Mouse (Mus musculus) liver, embryonic 13.5 days (tissue): ENCODE data around the gene Slc38a4. TPM values are rescaled to one million over a fixed set of nuclear protein-coding genes. Genes with fewer than 3 reads are reported as not detected.

Experiments used
- ATAC-seq: fragments of 200-750 bp; cut with Nextera tagmentation; 2 replicates; pipeline ENCODE4 v1.8.0; 2017; ENCODE audit warnings: low read depth, mild to moderate bottlenecking, moderate number of reproducible peaks, moderate library complexity
- DNase-seq: peaks from one replicate; pipeline ENCODE4 v3.0.0; 2022
- H3K27ac ChIP-seq: fragments of 300-500 bp; sonication (generic); 2 replicates; pipeline ENCODE4 v1.5.1; 2015; ENCODE audit warnings: moderate library complexity, mild to moderate bottlenecking, inconsistent platforms
- H3K27me3 ChIP-seq: fragments of 300-500 bp; sonication (generic); 2 replicates; pipeline ENCODE4 v1.6.1; 2015; ENCODE audit warnings: mild to moderate bottlenecking, inconsistent platforms
- H3K36me3 ChIP-seq: fragments of 300-500 bp; sonication (generic); 2 replicates; pipeline ENCODE4 v1.6.1; 2015; ENCODE audit warnings: mild to moderate bottlenecking, inconsistent platforms
- H3K4me1 ChIP-seq: fragments of 300-500 bp; sonication (generic); replicated peaks from 2 replicates; pipeline ENCODE4 v1.6.1; 2015; ENCODE audit warnings: inconsistent platforms
- H3K4me2 ChIP-seq: fragments of 300-500 bp; sonication (generic); 2 replicates; pipeline ENCODE4 v1.6.1; 2015; ENCODE audit warnings: inconsistent platforms, mild to moderate bottlenecking, moderate library complexity
- H3K4me3 ChIP-seq: fragments of 300-500 bp; sonication (generic); replicated peaks from 2 replicates; pipeline ENCODE4 v1.5.1; 2015; ENCODE audit warnings: mild to moderate bottlenecking, inconsistent platforms
- H3K9ac ChIP-seq: fragments of 300-500 bp; sonication (generic); 2 replicates; pipeline ENCODE4 v1.6.1; 2015; ENCODE audit warnings: mild to moderate bottlenecking, inconsistent platforms
- H3K9me3 ChIP-seq: fragments of 300-500 bp; sonication (generic); replicated peaks from 2 replicates; pipeline ENCODE4 v1.6.1; 2016; ENCODE audit warnings: inconsistent platforms
- WGBS: fragments of 180-500 bp; shearing (Covaris S2); methylation state at CpG from one replicate; pipeline ENCODE4 v1.1.7; 2015; ENCODE audit not compliant: insufficient replicate concordance; 5-methylcytosine and 5-hydroxymethylcytosine counted together
- polyA plus RNA-seq: library from polyadenylated mRNA; unstranded; fragments of >200 nt; fragmentation: Nextera tagmentation; extraction: Ambion mirVana; gene quantifications from 2 replicates; pipeline ENCODE4 v1.2.1, GENCODE M21; 2015

Gene Slc38a4
- polyA plus RNA-seq, 1 experiment from 2014 or later: 38.3 TPM

DNA sequence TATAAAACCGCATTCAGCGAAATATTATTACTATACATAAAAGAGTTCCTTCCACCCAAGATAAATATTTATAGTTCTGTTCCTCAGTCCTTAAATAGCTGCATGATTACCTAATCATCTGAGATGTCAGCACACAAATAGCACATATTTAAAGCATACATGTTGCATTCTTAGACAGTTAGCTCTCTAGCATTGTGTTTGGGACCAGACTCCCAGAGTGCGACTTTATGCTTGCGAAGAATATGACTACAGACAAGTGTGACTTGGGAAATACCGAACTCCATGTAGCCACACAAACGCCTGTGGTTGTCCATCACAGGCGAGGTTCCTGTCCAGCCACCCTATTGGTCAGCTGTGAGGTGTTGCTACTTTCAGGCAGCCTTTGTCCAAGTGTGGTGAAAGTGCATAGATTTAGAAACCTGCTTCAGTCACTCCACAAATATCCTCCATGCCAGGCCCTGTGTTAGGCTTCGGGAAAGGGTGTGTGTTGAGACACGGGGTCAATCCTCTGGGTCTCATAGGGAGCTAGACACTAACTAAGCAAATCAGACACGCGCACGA, 40.6 kb downstream of the Slc38a4 start:
- H3K36me3 ChIP-seq: no peaks in the 10 kb centered on the region
- no peaks in the 10 kb centered on the region for H3K9me3 ChIP-seq
- H3K4me2 ChIP-seq: no peak overlapping the region
- no peak overlapping the region for H3K27ac ChIP-seq
- no peak for DNase-seq
- H3K27me3 ChIP-seq: no peaks in the 10 kb centered on the region
- H3K4me1 ChIP-seq: no peaks in the 10 kb centered on the region; the same call in 1 of the 2 replicates
- ATAC-seq: no peak
- H3K9ac ChIP-seq: no peak overlapping the region
- WGBS: 85% methylated on average over 12 of the region's 12 CpGs
- H3K4me3 ChIP-seq: no peak overlapping the region

DNA sequence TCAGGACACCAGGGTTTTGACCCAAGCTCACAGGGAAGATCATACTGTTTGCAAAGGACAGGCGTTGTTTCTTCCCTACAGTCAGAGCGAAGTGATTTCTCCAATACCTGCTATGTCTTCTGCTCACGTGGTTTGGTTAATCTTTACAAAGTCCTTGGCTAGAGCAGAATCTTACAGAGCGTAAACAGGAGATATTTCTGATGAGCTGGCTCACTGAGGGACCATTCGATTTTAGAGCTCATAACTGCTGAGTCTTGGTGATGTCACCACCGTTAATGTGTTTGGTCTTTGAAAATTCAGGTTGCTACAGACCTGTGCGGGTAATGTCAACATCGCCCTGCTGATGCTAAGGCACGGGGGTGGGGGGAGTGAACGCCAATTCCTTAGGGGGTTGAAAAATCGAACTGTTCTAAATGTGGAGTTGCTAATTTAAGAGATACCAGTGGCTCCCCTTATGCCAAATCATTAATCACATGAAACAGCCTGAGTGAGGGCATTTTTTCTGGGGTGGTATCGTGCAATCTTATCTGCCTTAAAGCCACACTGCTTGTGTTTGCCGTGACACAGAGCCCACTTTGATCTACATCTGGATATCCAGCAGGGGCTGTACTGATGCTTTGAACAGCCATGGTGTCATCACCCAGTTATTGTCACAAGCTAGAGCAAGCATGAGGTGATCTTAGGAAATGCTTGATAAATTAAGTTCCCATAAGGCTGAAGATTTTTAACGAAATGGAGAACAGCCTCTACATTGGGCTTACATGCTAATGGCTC, 44.0 kb downstream of the Slc38a4 start:
- DNase-seq (no peak), ATAC-seq (no peak)
- H3K9ac ChIP-seq: no peak overlapping the region
- no peak overlapping the region for H3K27ac ChIP-seq
- WGBS: 56% methylated on average over 14 of the region's 14 CpGs
- no peaks in the 10 kb centered on the region for H3K9me3 ChIP-seq
- H3K27me3 ChIP-seq: no peaks in the 10 kb centered on the region
- no peak overlapping the region for H3K4me3 ChIP-seq
- H3K4me2 ChIP-seq: no peak overlapping the region
- H3K4me1 ChIP-seq: no peaks in the 10 kb centered on the region; the same call in 1 of the 2 replicates
- H3K36me3 ChIP-seq: peaks cover 6% of the 10 kb centered on the region; the same call in 1 of the 2 replicates

DNA sequence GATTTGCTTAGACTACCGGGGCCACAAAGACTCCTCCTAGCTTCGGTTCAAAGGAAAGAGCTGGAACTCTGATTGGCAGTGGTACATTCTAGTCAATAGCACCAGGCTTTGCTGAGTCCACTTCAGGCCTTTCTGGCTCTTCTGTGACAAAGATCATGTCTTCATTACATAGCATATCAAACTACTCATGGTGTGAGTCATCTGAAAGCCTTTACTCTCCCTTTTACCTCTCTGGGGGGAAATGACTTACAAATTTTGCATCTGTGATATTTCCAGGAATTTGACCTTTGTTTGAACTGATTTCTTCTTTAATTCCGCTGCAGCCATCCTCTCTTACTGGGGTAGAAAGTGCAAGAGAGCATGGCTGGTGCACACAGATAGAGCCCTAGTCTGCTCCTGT, 46.5 kb downstream of the Slc38a4 start:
- H3K9me3 ChIP-seq: no peaks in the 10 kb centered on the region
- WGBS: 63% methylated on average over 3 of the region's 3 CpGs
- DNase-seq: no peak
- H3K27me3 ChIP-seq: no peaks in the 10 kb centered on the region
- no peak for ATAC-seq
- H3K27ac ChIP-seq: no peak overlapping the region
- no peak overlapping the region for H3K4me3 ChIP-seq
- H3K4me1 ChIP-seq: peaks cover 13% of the 10 kb centered on the region
- no peak overlapping the region for H3K9ac ChIP-seq
- H3K4me2 ChIP-seq: no peak overlapping the region
- peaks cover 6% of the 10 kb centered on the region; the same call in 1 of the 2 replicates for H3K36me3 ChIP-seq

DNA sequence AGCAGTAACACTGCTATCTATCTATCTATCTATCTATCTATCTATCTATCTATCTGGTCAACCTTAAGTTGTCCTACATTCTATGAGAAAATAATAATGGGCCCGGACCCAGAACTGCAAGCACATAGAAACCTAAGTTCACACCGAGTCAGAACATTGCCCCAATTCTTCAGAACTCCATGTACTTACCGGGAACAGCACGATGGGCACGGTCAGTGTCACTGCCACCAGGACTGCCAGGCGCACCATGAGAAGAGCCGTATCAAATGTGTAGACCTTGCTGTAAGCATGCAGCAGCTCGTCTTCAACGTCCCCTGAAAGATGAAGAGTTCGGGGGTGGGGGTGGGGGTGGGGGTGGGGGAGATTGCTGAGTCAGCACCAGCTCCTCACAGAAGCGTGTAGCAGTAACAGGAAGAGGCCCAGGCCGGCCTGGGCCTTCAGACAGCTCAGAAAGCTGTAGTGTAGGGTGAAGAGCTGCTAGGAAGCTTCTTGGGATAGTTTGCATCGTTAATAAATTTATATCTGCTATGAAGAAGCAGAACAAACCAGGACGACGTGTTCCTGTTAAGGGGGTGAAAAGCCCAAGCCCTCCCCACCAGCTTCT, 50.0 kb downstream of the Slc38a4 start:
- H3K9ac ChIP-seq: no peak overlapping the region
- ATAC-seq (no peak), DNase-seq (no peak)
- H3K9me3 ChIP-seq: no peaks in the 10 kb centered on the region
- H3K36me3 ChIP-seq: peaks cover 12% of the 10 kb centered on the region; the same call in 1 of the 2 replicates
- H3K27me3 ChIP-seq: no peaks in the 10 kb centered on the region
- WGBS: 52% methylated on average over 15 of the region's 15 CpGs
- peaks cover 29% of the 10 kb centered on the region for H3K4me1 ChIP-seq
- H3K27ac ChIP-seq: peak overlapping the region; percentile 53; the same call in 1 of the 2 replicates
- no peak overlapping the region for H3K4me3 ChIP-seq
- no peak overlapping the region for H3K4me2 ChIP-seq

DNA sequence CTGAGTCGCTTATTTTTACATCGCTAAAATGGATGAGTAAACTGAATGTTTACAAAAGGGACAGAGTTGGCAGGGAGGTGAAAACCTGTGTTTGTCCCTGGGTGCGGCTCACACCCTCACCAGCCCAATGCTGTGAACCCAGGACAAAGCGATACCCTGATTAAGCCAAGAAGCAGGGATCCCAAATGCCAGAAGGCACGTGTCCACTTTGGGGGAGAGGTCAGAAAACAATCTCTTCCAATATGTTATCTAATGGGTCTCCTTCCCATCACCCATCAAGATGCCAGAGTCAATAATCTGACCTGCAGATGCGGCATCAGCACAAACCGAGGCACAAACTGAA, 51.3 kb downstream of the Slc38a4 start:
- Histone ChIP-seq H3K27ac (no peak overlapping the region), H3K27me3 (no peaks in the 10 kb centered on the region), H3K9ac (no peak overlapping the region), H3K36me3 (peaks cover 7% of the 10 kb centered on the region; the same call in 1 of the 2 replicates), H3K4me3 (no peak overlapping the region), H3K4me2 (no peak overlapping the region), H3K4me1 (peaks cover 40% of the 10 kb centered on the region), H3K9me3 (no peaks in the 10 kb centered on the region)
- DNase-seq: no peak
- 77% methylated on average over 7 of the region's 7 CpGs for WGBS
- ATAC-seq: no peak

DNA sequence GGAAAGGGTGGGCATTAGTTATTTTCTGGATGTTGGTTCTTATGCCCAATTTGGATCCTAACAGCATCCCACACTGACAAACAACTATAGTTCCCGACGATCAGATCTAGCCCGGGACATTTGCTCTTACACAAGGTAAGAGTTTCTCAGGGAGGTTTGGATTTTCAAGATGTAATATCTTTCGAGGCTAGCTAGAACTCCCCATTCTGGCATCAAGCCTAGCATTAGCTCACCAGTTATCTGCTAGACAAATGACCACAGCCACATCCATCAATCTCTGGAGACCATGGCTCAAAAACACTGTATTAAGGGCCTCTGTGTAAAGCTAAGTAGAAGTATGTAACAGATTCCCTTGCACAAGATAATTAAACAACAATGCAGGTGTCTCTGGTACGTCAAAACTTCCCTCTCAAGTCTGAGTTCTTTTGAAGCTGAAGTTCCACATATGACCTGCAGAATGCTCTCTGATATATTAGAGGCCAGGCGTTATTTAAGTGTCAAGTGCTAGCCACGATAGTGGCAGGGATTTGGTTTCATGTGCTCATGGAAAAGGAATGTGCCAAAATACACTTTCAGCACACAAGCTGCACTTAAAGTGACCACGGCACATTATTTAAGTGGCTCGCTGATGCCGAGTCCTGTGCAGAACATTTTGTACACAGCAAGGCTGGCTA, 51.8 kb downstream of the Slc38a4 start:
- Histone ChIP-seq H3K36me3 (0 out of 2 replicates have a peak, but pooled peaks cover 6% of the 10 kb centered on the region), H3K4me2 (no peak overlapping the region), H3K4me3 (no peak overlapping the region), H3K27ac (no peak overlapping the region), H3K9ac (no peak overlapping the region), H3K9me3 (no peaks in the 10 kb centered on the region), H3K27me3 (no peaks in the 10 kb centered on the region), H3K4me1 (peaks cover 40% of the 10 kb centered on the region)
- ATAC-seq (no peak), DNase-seq (no peak)
- 65% methylated on average over 10 of the region's 10 CpGs for WGBS

DNA sequence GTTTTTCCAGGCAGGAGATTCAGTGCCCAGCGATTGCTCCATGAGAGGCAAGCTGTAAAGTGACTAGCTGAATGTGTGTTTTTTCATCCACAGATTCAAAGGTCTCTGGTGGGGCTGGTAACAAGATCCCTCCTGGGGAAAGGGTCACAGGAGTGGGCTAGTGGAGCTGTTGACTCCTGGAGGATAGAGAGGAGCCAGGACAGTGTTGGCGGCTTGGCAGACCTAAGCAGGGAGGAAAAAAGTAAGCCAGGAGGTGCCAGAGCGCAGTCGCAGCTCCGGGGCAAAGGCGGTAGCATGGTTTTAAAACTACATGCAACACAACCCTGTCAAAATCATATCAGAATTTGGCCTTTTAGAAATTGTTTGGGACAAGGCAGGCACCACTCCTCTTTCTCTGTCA, 52.6 kb downstream of the Slc38a4 start:
- DNase-seq (no peak), ATAC-seq (no peak)
- 0 out of 2 replicates have a peak overlapping the region, but pooled peaks have one; percentile 4 for H3K4me3 ChIP-seq
- 0 out of 2 replicates have a peak overlapping the region, but pooled peaks have one; percentile 17 for H3K4me2 ChIP-seq
- H3K9me3 ChIP-seq: no peaks in the 10 kb centered on the region
- peaks cover 40% of the 10 kb centered on the region for H3K4me1 ChIP-seq
- H3K27ac ChIP-seq: no peak overlapping the region
- 65% methylated on average over 6 of the region's 6 CpGs for WGBS
- 0 out of 2 replicates have a peak, but pooled peaks cover 6% of the 10 kb centered on the region for H3K36me3 ChIP-seq
- H3K27me3 ChIP-seq: no peaks in the 10 kb centered on the region
- no peak overlapping the region for H3K9ac ChIP-seq

DNA sequence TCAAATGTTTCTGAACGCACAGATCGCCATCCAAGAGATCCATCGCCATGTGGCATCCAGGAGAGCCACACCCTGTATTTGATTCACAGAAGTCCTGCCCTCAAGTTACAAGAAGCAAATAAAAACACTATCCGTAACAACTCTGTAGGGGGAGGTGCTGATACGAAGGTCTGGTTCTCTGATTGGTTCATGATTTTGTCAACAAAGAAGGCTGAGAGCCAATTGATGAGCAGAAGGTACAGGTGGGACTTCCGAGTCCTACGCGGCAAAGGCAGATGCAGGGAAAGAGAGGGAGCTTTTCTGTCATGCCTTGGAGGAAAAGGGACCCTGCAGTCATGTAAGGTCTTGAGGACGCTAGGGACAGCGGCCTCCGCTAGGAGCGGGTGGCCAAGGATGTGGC, 53.0 kb downstream of the Slc38a4 start:
- Histone ChIP-seq H3K4me1 (peaks cover 40% of the 10 kb centered on the region), H3K9me3 (no peaks in the 10 kb centered on the region), H3K36me3 (0 out of 2 replicates have a peak, but pooled peaks cover 6% of the 10 kb centered on the region), H3K27me3 (no peaks in the 10 kb centered on the region), H3K9ac (no peak overlapping the region), H3K27ac (no peak overlapping the region), H3K4me2 (0 out of 2 replicates have a peak overlapping the region, but pooled peaks have one; percentile 17), H3K4me3 (0 out of 2 replicates have a peak overlapping the region, but pooled peaks have one; percentile 4)
- ATAC-seq: 0 out of 2 replicates have a peak, but pooled peaks have one; percentile 5
- DNase-seq: no peak
- 67% methylated on average over 12 of the region's 12 CpGs for WGBS

DNA sequence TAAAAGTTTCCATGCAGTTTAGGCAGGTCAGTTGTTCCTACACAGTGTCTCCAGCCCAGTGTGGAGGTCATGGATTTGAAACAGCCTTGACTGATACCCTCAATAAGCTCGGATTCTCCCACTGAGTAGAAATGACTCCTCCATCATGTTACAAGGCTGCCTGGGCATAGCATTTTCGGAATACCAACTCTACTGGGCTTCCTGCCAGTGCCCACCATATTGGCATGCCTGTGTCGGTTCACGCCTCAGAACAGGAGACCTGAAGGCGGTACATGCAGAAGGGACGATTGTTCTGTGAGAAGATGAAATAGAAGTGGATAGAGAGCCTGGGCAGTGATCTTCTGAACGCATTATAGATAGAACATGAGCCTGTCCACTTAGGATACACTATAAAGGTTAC, 53.9 kb downstream of the Slc38a4 start:
- H3K36me3 ChIP-seq: 0 out of 2 replicates have a peak, but pooled peaks cover 6% of the 10 kb centered on the region
- H3K27ac ChIP-seq: no peak overlapping the region
- DNase-seq (no peak), ATAC-seq (no peak)
- no peaks in the 10 kb centered on the region for H3K9me3 ChIP-seq
- no peak overlapping the region for H3K4me2 ChIP-seq
- H3K9ac ChIP-seq: no peak overlapping the region
- peaks cover 40% of the 10 kb centered on the region for H3K4me1 ChIP-seq
- no peaks in the 10 kb centered on the region for H3K27me3 ChIP-seq
- H3K4me3 ChIP-seq: no peak overlapping the region
- WGBS: 76% methylated on average over 7 of the region's 7 CpGs

DNA sequence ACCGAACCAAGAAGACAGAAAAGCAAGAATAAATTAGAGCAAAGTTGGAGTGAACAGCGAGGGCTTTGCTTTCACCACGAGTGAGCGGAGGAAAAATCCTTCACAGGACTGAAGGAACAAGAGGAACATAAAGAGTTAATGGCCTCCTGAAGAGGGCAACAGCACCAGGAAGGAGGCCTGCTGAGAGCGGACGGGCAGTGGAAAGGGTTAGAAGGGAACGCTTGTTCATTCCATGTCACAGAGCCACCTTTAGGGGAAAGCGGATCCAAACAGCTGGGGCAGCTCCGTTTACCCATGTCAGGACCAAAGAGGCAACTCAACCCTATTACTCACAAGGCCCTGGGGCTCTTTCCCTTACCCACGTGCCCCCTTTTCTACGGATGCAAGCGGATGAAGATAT, 54.3 kb downstream of the Slc38a4 start:
- Histone ChIP-seq H3K9ac (no peak overlapping the region), H3K9me3 (no peaks in the 10 kb centered on the region), H3K4me2 (no peak overlapping the region), H3K4me1 (peaks cover 39% of the 10 kb centered on the region), H3K4me3 (no peak overlapping the region), H3K27me3 (no peaks in the 10 kb centered on the region), H3K36me3 (0 out of 2 replicates have a peak, but pooled peaks cover 6% of the 10 kb centered on the region), H3K27ac (peak overlapping the region; percentile 68; the same call in 1 of the 2 replicates)
- 65% methylated on average over 12 of the region's 12 CpGs for WGBS
- DNase-seq (no peak), ATAC-seq (no peak)
